Mouse (Mus musculus) spleen, adult 18-20 months (tissue): Measurements from ENCODE around the gene Taok3.

Source experiments
- DNase-seq, 2 experiments: peaks; one replicate each; pipeline ENCODE4 v3.0.0; 2022; ENCODE audit warnings: mixed read lengths in 2 of 2

Taok3 gene

DNA sequence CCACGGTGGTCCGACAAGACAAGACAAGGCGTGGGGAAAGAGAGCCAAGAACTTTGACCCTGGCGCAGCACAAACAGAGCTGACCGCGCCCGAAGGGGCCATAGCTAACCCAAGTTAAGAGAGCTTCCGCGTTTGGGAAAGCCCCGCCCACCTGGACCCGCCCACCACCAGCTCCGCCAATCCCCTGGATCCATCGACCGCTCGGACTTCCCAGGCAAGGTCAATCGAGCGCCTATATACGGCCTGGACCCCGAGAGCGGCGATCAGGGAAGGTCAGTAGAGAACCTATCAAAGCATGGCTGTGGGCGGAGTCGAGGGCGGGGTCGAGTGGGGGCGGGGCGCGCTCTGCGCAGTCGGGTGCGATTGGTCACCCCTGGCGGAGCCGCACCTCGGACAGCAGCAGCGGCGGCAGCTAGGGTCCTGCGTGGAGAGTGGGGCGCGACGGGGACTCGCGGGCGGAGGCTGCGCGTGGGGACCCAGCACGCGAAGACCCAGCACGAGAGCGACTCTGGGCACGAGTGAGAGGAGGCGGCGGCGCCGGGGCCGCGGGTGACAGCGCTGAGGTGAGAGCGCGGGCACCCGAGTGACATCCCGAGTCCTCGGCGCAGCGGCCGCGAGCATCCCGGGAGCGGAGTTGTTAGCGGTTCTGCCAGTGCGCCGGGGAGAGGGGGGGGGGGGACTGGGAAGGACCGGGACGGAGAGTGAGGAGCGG, at the start of gene Taok3:
TSS of gene Taok3 (plus strand) at position 353 of the 712 bp plus-strand sequence.
- DNase-seq: peak; percentile 98 to 99

DNA sequence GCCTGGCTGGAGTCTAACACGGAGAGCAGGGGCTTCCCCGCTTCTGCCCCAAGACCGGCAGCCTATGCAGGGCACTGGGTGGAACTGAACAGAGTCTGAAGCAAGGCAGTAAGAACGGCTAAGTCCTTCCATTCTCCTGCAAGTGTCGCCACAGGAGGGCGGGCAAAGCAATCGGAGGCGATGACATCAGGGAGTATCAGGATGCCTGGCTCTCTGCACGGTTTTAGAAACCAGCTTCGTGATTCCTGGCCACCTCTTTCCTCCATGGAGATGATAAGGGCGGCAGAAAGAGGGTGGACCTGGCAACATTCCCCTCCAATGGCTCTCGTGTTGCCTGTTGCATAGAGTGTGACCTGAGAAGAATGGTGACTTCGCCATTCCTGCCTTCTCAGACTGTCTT, 32.2 kb upstream of the Taok3 start:
- no peak for DNase-seq

- no peak for DNase-seq
Measured at GRCm38 (mm10) chr5:117089147-117089546, 30.8 kb upstream of the Taok3 start.

GRCm38 (mm10) chr5:117089786-117090185, 30.1 kb upstream of the Taok3 start:
- no peak for DNase-seq

DNA sequence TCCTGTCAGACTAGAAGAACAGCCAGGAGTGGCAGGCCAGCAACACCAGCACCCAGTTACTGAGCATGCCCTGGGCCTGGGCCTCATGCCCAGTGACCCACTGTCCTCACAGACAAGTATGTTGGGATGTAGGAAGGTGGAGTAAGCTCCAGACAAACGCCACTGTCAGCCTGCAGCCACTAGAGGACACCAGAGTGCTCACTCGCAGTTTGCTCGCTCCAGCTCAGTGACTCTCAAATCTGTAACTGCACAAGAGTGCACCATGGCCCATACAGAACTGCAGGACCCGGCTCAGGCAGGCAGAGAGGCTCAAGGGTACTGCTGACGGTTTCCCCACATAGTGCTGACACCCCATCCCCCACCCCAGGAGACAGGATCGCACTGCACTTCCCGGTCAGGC, 25.5 kb upstream of the Taok3 start:
- DNase-seq: no peak

GRCm38 (mm10) chr5:117096716-117097115, 23.2 kb upstream of the Taok3 start:
- DNase-seq: peak in 1 of 2 experiments; percentile 47

DNA sequence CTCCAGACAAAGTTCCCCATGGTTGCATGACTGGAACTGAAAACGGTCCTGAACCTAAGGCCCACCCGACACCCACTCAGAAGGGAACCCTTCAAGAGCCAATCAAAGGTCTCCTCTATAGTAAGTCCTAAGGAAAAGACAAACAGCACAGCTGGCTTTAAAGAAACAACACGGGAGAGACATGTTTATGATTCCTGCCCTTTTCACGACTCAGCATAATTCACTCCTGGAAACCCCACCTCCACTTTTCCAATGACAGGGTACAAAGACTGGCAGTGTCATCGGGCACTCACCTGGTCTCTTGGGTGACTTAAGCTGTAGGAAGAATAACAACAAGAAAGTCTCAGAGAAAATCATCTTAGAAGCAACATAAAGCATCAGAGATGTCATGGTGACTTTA, 20.9 kb upstream of the Taok3 start:
- no peak for DNase-seq

DNA sequence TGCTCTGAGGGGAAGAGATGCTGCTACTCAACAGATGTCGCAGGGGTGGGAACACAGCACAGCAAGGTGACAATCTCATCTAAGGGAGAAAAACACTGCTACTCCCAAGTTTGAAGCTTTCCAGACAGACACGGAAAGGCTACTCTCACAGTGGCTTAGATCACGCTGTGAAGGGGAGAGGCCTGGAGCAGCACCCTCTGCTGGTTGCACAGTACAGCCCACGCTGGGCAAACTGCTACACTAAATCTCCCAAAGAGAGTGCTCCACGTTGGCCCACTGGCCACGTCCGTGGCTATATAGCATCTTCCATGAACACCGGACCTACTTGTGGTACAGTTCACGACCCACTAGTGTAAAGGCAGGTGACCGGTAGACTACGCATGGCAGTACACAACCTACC, 20.2 kb upstream of the Taok3 start:
- DNase-seq: no peak

DNA sequence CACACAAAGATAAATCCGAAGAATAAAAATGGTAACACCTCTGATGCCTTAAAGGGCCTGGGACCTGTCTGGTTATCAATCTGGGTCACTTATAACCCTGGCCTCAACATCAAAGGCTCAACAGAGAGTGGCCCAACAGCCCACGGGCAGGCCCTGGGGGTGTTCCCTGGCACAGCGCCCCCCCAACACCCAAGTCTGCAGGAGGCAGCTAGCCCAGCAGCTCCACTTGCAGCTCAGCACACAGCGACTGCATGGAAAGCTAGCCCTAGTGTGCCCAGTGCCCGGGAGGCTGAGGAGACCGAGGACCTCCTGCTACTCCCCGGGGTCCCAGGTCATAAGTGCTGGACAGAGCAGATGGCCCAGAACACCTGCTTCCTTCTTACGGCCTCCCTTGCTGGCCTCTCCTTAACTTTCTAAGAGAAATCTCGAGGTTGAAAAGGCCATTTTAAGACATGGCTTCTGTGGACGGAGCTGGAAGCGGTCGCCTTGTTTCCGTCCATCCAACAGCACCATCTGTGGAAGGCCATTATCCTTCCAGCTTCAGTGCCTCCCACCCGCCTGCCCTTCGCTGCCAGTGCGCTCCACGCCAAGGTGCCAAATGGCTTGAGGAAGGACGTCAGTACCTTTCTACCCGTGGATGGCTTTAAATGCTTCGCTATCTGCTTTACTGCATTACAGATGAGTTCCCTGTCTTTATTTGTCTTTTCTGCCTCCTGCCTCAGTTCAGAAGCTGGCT, 16.6 kb upstream of the Taok3 start:
- no peak for DNase-seq

DNA sequence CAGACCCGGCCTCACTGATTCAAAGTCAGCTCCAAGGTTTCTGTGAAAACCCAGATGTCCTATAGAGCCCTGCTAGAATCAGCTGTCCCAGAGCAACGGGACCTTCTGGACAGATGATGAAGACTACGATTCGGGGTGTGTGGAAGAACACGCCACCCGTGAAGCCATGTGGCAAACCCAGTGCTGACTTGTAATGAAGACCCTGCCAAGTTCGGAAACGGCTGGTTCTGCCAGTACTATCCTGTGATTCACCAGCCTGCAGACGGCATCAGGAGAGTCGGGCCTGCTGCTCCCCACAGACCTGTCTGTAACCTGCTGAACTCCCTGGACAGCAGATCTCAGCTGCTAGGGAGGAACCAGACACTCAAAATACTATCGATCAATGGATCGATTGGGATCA, 15.6 kb upstream of the Taok3 start:
- DNase-seq: no peak

DNA sequence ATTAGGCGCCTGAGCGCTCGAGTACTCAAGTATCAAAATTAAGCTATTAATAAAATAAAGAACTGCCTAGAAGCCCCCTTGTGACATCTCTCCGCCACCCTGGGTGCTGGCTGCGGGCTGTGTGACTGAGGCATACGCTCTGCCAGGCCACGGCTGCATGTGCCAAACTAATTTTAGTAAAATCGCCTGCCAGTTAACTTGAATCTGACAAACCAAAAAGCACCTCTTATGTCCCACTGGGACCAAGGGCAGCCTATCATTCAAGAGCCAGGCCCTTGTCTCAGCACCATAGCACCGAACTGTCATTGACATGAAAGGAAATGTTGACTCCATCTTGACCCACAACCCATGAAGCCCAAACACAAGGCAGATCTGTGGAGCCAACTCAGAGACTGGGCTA, 14.2 kb upstream of the Taok3 start:
- DNase-seq: no peak

- no peak for DNase-seq
Measured at GRCm38 (mm10) chr5:117108292-117108691, 11.6 kb upstream of the Taok3 start.

GRCm38 (mm10) chr5:117108731-117109130, 11.2 kb upstream of the Taok3 start:
- no peak for DNase-seq

- DNase-seq: peak in 1 of 2 experiments; percentile 38
Measured at GRCm38 (mm10) chr5:117109522-117109921, 10.4 kb upstream of the Taok3 start.

DNA sequence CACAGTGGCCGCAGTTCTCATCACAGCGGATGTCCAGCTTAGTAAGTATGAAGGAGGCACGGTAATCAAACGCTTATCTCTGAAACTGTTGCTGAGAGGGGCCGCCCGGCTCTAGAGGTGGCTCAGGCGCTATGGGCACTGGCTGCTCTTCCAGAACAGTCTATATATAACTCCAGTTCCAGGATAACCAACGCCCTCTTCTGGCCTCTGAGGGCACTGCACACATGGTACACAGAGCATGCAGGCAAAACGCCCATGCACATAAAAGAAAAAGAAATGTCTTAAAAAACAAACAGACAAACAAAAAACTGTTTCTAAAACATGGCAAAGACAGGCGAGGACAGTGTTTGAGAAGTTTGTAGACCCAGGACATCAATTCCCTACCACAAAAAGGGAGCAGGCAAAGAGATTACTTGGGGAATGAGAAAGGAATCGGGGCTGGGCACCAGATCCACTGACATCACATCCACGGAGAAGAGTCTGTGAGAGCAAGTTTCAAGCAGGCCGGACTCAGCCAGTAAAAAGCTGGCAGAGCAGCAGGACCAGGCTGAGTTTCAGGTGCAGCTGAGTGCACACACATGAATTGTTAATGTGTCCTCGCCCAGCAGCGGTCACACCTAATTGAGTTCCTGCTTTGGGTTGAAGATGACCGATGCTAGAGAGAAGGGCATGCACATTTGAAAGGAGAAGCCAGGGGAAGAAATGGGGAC, 8.7 kb upstream of the Taok3 start:
- DNase-seq: no peak

DNA sequence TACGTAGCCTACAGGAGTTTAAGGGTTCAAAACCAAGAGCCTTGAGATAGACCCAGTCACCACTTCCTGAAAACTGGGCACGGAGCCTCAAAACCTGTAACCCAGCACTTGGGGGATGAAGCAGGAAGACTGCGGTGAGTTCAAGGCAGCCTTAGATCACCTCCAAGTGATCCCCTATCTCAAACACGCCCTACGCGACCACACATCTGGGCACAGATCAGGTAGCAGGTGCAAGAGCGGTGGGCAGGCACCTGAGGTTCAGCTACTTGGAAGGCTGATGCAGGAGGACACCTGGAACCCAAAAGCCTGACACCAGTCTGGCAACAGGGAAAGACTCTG, 8.2 kb upstream of the Taok3 start:
- DNase-seq: no peak

- no peak for DNase-seq
Measured at GRCm38 (mm10) chr5:117113330-117113729, 6.6 kb upstream of the Taok3 start.

DNA sequence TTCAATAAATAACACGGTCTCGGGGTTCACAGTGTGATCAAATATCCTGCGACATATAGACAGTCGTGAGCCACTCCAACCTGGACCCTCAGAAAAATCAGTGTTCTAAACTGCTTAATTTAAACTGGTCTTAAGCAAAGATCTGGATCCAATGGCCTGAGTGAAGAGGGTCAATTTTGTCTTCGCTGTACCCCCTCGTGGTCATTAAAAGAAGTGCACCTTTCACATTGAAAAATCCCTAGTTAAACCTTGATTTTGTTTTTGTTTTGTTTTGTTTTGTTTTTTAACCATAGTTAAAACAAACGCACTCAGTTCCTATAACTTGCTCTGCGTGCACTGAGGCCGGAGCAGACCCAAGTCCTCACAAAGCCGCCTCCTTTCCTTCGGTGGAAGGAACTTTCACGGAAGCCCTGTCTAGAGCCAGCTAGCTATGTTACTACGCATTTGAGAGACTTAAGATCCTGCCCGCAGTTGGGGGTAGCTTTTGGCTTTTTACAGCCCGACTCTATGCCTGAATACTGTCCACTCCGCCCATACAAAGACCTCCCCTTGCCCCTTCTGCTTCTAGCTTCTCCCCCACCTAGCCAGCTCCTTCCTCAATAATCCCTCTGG, 5.2 kb upstream of the Taok3 start:
- peak in 1 of 2 experiments; percentile 36 for DNase-seq

DNA sequence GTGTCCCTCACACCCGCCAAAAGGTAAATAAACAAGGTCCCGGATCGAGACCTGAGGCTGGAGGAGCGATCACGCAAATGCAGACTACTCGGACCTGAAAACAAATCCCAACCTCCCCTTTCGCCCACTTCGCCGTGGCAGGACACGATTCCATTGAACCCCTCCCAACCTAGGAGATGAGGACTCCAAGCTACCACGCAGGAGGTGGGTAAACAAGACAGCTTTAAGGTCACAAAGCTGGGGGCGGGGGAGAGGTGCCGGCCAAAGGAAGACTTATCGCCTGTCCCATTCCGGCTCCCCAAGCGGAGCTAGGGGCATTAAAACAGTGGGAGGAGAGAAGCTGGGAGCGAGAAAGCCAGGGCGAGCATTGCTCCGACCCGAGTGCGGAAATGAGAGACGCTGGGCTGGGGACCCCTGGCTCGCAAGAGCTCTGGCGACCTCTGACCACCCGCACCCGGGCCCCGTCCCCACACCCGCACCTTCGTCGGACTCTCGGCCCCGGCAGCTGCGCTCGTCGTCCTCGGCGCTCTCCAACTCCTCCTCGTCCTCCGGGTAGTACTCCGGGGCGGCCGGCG, 4.6 kb upstream of the Taok3 start:
- DNase-seq: no peak

GRCm38 (mm10) chr5:117115836-117116366, 4.0 kb upstream of the Taok3 start, which contains the start of gene Suds3:
TSS of gene Suds3 (minus strand) at chr5:117116113.
- peak; percentile 92 to 99 for DNase-seq

DNA sequence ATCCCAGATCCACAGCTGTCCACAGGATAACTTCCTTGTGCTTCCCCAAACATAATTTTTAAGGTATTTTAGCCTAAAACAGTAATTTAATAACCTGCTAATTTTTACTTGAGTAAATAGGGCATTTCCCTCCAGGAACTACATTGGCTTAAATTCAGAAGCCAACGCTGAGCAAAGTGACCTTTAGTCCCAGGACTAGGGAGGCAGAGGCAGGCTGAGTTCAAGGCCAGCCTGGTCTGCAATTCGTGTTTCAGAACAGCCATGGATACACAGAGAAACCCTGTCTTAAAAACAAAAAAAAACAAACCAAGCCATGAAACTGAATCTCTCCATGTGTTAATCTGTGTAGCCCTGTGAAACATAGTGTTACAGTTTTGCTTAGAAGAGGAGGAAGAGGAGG, 3.3 kb upstream of the Taok3 start:
- DNase-seq: no peak

DNA sequence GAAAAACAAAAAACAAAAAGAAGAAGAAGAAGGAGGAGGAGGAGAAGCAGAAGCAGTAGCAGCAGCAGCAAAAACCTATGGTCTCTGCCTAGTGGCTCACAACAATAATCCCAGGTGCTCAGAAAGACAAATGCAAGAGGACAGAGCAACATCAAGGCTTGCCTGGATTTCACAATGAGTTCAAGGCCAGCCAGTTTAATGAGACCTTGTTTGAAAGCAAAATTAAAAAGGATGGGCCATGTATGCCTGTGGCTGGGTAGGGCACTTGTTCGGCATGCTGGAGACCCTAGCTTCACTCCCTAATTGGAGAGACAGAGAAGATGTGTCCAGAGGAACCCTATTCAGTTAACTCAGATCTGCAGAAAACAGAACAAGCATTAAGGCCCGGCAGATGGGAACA, 2.7 kb upstream of the Taok3 start:
- DNase-seq: no peak

DNA sequence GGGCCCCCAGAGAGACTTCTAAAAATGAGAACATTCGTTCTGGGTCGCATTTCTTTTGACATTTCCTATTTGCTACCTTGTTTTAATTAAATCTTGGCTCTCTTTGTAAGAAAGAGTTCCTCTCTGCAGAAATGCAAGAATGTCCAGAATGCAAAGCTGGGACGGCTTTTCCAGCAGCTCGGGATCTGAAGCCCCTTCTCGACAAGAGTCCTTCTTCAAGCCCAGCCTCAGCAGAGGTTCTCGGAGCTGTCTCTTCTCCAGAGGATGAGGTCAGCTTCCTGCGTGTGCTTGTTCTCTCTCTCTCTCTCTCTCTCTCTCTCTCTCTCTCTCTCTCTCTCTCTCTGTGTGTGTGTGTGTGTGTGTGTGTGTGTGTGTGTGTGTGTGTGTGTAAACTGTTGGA, 2.2 kb upstream of the Taok3 start:
- DNase-seq: no peak
